Mouse (Mus musculus) c-Kit-positive CD71-positive TER-119-negative erythroid progenitor cells, embryonic 14.5 days (primary cell): ENCODE measurements at regions not wholly inside any gene's neighbourhood (a gene's known extent, or its start where the extent isn't known, plus 50 kb on each side); places are given as distances from the start of the nearest gene placed in this dataset.
"Not testable (repeated sequence)": the region's sequence is repeated elsewhere in the genome, so short reads cannot be mapped to it uniquely, and the experiment has no call there.

Source experiments
- DNase-seq: peaks from one replicate; pipeline ENCODE4 v3.0.0-alpha.2; 2013; ENCODE audit warnings: low read depth

DNA sequence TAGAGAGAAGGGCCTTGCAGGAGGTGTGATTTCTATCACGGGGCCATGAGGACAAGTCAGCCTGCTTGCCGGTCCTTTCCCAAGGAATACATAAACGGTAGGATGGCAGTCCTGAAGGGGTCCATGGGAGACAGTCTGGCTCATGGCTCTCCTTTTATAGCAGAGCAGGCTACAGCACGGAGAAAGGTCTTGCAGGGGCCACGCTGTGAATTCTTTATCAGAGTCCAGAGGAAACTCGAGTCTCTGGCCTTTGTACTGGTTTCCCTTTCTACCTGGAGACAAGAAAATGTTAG, 1984.0 kb downstream of the 4930444P10Rik start:
- DNase-seq: no peak

DNA sequence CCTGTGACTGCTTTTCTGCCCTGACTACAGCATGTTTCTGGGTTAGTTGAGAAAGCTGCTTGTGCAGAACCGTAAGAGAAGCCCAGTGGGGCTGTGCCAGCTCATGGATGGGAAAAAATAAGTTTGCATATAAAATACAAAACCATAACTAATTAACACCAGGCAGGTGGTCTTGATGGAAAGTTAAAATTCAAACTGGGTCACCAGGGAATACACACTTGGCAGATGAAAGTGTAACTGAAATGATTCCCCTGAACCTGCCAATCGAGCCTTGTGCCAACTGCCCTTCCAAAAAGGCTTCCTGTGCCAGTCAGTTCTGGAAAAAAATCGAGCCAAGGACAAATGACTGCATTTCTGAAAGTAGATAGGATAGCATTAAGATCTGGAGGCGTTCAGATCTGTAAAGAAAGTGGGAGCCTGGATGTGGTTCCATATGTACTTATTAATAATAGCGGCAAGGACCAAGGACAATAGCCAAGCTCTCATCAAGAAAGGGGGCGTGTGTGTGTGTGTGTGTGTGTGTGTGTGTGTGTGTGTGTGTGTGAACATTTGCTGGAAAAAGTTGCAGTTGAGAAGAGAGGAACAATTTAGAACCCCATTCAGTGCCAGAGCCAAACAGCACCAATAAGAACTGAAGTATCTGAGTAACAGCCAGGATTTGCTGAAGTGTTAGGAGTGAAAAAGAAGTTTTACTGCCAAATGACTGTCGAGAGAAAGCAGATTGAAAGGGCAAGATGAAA, 1984.5 kb downstream of the 4930444P10Rik start:
- DNase-seq: no peak

DNA sequence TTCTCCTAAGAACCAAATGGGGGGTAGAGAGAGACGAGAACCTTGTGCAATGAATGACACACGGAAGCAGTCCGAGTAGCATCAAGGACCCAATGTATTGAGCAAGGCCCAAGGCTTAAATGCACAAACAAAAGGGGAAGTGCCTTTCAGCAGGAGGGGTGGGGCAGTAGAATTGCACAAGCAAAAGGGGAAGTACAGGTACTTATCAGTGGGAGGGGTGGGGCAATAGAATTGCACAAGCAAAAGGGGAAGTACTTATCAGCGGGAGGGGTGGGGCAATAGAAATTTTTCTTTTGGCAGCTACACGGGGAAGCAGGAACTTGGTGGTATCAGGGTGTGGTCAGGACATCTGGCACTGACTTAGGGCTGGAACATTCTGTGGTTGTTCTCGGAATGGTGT, 1987.6 kb downstream of the 4930444P10Rik start:
- DNase-seq: not testable (repeated sequence)

DNA sequence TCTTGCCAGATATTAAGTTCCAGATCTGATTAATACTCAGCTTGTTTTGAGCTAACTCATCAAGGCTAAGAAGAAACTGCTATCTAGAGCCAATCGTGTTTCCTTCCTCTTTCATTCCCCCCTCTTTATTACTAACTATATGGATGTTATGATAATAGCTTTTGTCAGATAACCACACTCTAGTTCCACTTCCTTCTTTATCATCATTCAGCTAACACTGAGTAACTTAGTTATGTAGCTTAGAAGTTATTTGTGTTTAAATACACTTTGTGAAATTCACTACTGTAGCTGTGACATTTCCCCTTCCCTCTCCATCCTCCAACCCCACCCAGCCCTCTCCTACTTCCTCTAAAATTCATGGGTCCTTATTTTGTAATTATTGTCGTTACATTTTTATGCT, 1988.6 kb downstream of the 4930444P10Rik start:
- DNase-seq: no peak

DNA sequence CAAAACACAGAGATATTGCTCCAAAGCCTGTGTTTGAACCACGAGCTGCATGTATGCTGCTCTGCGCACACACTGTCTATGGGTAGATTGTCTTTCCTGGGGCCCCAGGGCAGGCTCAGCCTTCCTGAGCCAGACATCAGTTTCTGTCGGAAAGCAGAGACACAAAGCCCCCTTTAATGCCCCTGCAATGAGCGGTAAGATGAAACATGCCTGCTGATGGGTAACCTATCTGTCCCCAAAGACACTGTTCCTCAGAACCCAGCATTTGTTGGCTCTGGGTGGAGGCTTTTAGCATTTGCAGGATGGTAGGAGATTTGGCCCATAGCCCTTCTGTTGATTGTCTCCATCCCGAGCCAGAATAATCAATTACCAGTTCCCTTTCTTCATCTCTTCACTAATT, 1994.1 kb downstream of the 4930444P10Rik start:
- no peak for DNase-seq

DNA sequence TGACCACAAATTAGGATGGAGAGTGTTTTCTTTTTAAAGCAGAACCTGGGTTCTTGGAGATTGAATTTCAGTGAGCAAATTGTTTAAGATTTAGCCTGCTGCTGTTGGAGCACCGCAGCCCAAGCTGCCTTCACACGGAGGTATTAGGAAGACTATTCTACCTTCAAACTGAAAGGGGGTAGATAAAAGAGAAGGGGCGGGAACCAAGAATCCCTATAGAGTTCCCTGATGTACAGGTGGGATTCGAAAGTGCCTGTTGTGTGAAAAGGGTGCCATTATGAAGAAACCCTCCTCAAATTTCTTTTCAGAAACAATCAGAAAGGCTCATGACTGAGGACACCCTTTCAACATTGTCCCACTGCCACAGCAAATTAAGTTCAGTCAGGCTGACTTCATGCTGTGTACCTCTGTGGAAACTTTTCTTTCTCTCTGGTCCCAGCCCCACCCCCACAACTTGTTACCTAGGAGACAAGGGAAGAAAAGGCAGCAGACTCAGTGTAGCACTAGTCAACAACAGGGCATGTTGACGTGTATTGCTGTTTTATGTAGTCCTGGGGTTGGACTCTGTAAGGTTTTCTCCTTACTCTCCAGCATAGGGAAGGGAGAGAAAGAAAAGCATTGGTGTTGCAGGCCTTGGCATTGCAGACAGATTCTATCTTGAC, 1995.4 kb downstream of the 4930444P10Rik start:
- no peak for DNase-seq

DNA sequence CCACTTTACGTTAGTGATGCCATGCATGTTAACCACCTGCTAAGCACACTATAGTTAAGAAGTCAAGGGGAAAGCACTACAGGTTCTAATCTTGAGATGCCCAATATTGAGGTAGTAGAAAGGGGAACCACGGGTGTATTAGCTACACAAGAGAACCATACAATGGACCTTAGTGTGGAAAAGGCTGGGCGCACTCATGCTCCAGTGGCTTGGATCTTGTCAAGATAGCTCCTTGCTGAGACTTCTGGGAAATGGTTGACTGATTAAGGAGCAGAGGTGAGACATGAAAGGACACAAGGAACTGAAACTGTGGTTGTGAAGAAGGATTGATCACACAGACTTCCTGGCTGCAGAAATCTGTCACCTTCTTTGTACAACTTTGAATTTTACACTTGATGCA, 2028.3 kb downstream of the 4930444P10Rik start:
- DNase-seq: no peak

DNA sequence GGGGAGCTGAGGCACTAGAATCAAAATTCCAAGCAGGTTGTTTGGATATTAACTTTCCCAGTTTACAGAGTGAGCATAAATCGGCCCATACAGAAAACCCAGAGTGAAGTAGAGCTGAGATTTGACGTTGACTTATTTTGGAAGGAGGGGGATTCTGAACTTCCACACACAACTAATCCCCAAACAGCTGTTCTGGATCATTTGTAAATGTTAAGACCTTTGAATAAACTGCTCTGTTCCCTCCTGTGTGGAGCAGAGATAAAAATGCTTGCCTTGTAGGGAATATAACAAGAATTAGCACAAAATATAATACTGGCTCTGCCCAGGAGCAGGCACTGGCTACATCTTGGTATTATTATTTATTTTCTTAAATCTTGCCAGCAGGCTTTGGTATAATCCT, 2057.0 kb downstream of the 4930444P10Rik start:
- DNase-seq: no peak

DNA sequence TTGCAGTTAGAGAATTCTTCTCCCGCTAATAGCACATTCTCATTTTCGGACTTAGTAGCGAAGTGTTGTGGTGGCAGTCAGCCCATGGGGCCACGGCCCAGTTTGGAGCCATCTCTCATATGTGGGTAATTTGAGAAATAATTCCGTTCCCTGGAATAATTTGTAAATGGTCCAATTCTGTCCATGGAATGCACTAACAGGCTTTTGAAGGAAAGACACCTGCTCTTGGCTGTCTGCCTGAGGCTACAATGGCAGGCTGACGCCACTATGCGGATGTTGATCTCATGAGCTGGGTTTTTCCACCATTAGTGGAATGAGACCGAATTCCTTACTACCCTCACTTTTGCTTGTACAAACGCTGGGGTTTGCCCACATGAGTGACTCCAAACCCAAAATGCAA, 2081.6 kb downstream of the 4930444P10Rik start:
- DNase-seq: no peak

DNA sequence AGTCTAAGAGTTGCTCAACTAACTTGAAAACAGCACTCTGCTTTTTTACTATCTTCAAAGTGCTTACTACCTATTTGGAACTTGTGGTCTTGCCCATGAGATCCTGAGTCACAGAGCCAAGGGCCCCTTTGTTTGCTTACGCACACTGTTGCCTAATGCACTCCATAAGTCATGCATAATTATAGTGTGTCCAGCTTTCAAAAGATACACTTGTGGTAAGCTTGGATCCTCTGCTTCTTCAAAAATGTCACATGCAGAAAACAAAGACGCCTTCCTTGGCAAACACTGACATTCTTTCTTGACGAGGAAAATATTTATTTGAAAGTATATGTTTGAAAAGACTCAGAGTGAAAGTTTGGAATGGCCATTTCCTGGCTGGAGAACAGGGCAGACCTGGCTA, 2082.3 kb downstream of the 4930444P10Rik start:
- DNase-seq: no peak

DNA sequence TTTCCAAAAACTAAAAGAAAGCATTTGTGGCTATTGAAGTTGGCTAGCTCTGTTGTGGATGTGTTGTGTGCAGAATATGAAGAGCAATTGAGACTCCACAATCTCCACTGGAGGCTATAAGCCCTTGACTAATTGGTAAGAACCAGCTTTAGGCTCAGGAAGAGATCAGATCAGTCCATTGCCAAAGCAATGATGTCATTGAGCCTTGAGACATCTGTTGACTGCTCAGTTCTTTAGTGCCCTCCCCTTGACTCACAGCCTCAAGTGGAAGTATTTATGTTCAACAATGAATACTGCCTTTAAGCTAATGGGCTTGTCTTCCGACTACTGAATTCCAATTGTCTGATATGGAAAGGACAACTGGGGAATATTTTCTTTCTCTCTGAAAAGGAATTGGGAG, 2090.6 kb downstream of the 4930444P10Rik start:
- DNase-seq: no peak

DNA sequence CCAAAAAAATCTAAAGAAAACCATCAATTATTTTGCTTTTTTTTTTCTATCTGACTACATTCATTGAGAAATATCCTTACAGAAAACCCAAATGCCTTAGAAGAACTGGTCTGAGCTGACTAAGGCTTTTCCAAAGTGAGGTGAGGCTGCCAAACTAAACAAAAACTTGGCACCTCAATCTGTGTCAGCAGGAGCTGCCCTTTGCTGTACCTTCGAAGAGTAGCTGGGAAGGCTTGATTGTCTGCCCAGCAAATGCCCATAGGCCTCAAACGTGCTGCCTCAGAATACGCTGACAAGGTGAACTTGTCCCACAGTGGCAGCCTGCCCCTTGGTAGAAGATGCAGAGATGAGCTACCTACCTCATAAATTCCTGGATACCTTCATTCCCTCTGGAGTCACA, 2091.7 kb downstream of the 4930444P10Rik start:
- DNase-seq: no peak

DNA sequence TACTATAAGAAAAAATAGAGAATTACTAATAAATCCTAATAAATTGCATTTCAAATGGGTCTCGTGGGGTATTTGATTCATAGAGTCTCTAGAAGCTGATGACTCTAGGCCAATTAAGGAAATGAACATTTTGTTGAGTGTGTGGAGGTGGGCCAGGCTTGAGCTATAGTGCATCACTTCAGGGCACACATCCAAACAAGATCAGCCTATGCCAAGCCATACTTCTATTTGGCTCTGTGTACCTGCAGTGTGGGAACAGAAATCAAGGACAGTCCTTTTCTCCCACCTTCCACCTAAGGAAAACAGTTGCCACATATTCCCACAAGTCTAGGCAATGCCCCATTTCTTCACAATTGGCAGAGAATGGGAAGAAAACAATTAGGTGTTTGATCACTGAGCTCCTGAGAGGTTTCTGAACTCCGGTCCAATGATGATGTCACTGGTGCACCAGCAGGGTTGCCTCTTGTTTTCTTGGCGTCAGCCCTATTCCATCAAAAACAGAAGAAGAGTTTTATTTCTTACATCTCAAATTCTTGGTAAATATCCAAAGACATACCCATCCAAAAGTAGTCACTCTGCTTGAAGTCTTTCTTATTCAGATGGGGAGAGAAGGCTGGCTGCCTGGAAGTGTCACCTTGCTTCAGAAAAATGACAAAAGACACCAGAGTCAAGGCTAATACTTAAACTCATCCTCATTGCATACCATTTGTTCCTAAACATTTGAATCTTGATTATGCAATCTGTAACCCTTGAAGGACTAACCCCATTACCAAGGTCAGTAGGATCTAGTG, 2092.3 kb downstream of the 4930444P10Rik start:
- DNase-seq: no peak

DNA sequence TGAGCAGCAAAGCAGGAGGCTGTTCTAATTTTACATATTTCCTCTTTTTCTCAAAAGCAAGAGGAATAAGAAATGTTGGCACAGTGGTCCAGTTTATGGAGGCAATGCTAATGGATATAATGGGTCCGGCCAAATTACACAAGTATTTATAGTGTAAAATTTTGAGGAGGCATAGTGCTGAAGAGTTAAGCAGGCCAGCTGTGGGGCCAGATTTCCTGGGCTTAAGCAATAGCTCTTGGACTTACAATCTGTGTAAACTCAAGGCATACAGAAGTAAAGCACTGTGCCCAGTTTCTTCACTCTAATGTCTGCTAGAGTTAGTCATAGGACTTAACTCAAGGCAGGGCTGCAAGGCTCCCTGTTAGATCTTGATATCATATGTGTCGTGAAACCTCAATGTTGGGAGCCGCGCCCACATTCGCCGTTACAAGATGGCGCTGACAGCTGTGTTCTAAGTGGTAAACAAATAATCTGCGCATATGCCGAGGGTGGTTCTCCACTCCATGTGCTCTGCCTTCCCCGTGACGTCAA, 2094.9 kb downstream of the 4930444P10Rik start:
- DNase-seq: no peak

DNA sequence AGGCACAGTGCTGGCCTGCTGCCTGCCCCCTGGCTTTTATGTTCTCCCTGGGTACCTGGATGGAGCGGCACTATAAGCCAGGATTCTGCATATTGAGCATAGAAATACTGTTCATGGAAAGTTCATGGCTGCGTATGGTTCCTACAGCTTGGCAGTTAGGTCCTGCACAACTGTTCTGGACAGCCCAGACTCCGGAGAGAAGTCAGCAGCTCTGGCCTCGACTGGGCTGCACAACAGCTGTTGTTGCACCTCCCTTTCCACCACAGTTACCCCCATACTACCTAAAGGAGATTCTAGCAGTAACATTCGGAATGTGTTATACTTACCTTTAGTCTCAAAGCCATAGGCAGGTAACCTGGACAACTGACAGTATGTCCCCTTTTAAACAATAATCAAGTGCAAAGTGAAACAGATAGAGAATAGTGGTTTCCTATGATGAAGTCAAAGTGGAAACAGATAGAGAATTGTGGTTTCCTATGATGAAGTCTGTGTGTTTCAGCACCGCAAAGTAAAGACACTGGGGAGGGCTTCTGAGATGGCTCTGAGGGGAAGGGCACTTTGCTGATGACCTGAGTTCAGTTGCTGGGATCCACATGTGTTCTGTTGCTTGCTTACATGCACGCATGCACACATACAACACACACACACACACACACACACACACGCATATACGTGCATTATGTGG, 2099.2 kb downstream of the 4930444P10Rik start:
- DNase-seq: no peak

DNA sequence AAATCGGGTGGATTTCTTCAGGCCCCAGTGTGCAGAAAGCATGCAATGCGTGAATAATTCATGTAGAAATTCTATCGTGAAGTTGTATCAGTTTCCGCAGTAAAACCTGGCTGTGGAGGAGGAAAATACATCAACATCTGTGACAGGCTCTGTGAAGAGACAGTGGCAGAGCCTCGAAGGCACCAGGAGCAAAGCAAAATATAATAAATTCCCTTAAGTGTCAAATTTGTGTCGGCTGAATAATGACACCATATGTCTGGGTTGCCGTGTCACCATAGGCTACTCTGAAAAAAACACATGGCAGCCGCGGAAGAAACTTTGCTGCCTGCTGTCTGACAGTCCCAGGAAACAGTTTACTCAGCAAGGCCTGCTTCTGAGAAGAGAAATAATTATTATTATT, 2100.1 kb downstream of the 4930444P10Rik start:
- DNase-seq: no peak

DNA sequence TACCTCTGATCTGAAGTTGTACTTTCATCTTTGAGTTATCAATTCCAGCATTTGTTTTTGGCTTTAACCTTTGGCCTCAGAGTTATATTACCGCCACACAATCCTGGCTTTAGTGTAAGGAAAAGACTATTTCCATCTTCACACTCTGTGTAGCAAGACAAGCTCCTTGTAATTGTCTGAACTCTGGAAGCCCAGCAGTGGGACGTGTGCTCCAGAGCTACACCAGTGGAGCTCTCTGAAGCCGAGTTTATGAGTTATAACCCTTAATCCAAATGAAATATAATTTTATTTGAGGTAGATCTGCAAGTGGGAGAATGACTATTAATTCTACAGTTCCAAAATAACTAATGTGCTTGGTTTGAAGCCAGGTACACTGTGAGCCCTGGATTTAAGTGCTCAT, 2103.8 kb downstream of the 4930444P10Rik start:
- no peak for DNase-seq

DNA sequence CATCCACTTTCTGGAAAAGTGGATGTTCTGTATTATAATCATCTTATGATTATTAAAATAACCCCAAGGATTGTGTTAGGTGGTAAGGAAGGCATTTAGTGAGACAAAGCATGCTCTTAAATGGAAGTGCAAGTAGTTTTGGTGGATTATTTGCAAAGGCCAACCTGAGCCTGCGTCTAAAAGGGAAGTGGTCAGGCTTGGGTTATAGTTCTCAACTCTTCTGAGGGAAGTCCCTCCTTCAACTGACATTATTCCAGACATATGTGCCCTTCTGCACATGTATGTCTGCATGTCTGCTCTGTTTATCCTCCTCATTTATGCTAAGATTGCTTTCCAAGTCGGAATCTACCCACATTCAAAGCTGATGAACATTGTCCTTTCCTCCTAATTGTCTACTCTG, 2108.3 kb downstream of the 4930444P10Rik start:
- no peak for DNase-seq

DNA sequence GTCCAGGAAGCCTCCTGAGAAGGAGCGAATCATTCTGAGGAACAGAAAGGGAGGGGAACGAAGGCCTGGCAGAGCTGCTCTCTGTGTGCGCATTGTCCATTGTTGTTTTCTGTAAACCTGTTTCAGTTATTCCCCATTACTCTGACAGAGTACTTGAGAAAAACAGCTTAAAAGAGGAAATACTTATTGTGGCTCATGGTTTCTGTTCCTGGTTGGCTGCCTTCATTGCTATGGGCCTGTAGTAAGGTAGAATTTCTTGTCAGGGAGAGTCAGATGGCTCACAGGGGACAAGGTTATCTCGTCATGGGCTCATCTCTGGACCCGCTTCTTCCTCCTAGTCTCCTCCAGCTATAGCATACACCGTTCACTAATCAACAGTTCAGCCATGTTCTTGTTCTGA, 2112.9 kb downstream of the 4930444P10Rik start:
- no peak for DNase-seq

DNA sequence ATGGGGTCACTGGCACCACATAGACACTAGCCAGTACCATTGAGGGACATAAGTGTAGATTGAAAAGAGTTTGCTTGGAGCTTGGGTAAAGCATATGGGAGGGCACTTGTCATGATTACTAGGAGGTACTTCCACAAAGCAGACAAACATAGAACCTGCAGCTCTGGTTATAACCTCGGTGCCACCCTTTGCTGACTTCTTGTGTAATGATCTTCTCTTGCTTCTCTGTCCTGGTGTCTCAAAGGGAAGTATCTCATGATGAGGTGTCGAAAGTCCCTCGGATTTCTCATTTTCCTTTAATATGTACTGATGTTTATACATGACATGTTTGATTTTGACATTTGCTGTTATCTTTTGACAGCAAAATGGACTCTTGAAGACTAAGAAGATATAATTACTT, 2114.5 kb downstream of the 4930444P10Rik start:
- no peak for DNase-seq

DNA sequence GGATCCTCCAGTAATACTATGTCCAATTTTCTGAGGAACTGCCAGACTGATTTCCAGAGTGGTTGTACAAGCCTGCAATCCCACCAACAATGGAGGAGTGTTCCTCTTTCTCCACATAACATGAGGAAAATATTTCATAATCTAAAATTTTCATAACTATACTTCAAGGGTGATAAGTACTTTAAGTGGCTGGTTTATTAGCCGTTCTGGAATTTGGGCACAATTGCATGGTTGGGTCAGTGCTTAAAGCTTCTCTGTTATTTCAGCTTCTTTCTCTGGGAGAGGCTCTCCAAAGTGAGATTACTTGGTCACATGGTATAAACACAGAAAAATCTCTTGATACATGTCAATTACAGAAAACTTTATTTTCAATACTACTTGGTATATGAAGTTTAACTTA, 2115.9 kb downstream of the 4930444P10Rik start:
- DNase-seq: no peak

DNA sequence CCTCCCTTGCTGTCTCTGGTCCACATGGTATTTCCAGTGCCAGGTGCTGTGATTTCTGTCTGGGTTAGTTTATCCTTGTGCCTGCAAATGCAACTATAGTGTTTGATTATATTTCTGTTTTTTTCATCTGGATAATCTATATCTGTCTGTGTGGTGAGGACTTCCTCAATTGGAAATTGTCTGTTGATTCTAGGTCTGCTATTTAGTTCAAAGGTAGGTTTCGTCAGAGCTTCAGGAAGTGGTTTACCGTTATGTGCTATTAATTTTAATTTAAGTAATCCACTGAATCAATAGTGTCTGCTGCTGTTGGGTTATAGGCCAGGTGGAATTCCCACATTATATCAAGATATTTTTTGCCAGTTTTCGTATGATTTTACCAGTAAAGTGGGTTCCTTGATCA, 2143.9 kb downstream of the 4930444P10Rik start:
- no peak for DNase-seq
